Mouse (Mus musculus) C2C12 (cell line): Measurements from ENCODE around the gene Txndc17.

Experiments
- CTCF ChIP-seq: IDR thresholded peaks from one replicate; pipeline ENCODE4 v1.5.1; 2011; ENCODE audit not compliant: control insufficient read depth, insufficient read depth, insufficient read length
- FOSL1 ChIP-seq: IDR thresholded peaks from one replicate; pipeline ENCODE4 v1.8.0; 2011; ENCODE audit warnings: mild to moderate bottlenecking, low read length; ENCODE audit not compliant: poor library complexity, insufficient read depth, severe bottlenecking
- MAX ChIP-seq: IDR thresholded peaks from one replicate; pipeline ENCODE4 v1.6.1; 2011; ENCODE audit warnings: mild to moderate bottlenecking, control low read depth
- MYOD1 ChIP-seq: IDR thresholded peaks from one replicate; pipeline ENCODE4 v1.6.1; 2011; ENCODE audit warnings: low read depth; ENCODE audit not compliant: control insufficient read depth, insufficient read length
- MYOG ChIP-seq: IDR thresholded peaks from one replicate; pipeline ENCODE4 v1.6.1; 2011; ENCODE audit not compliant: control insufficient read depth, insufficient read length; ENCODE audit errors: extremely low read depth
- USF1 ChIP-seq: IDR thresholded peaks from one replicate; pipeline ENCODE4 v1.6.1; 2011; ENCODE audit warnings: low read depth, mild to moderate bottlenecking, control low read depth, moderate library complexity

DNA sequence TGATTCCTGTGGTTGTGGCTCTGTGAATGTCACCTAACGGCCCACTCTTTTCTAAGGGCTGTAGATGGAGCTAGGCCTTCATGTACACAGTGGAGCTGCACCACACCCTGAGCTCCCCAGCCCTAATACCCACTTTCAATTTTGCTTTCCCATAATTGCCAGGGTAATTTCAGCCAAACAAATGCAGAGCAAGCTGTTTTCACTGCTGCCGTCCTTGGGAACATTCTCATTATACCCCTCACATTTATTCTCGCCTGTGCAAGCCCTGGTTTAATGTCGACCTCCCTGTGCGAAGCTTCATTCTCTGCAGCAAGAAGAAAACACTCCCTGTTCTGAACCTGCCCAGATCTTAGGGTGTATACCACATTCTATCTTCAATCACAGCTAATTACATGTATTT lies 31.4 kb upstream of the Txndc17 start:
- TF ChIP-seq CTCF (no peak), USF1 (no peak), MAX (no peak), MYOD1 (no peak), MYOG (no peak), FOSL1 (no peak)
